Mouse (Mus musculus) adrenal gland, postnatal 4 days (tissue): ENCODE results near the gene Slc15a2. TPM values are rescaled to one million over a fixed set of nuclear protein-coding genes. Genes with fewer than 3 reads are reported as not detected.

Source experiments
- microRNA-seq: library from miRNA; unstranded; fragments of <30 nt; microRNA quantifications from one replicate; pipeline ENCODE4 v1.2.0, GENCODE M21; 2021
- total RNA-seq, 2 experiments: library from RNA; stranded (reverse); gene quantifications; 2 replicates each; pipeline ENCODE4 v1.2.3; 2021

Slc15a2 gene
- total RNA-seq, 2 experiments from 2014 or later, result 7.7 to 10.1 TPM

Small RNAs within 50 kb of the gene (microRNA-seq; reads per million reads assigned to microRNA genes)
- gene Gm22617, result not detected

Other genes with a start within 250 kb of the Slc15a2 start
- gene Casr, start 222.8 kb downstream of the Slc15a2 start, total RNA-seq, result 1 to 10 TPM in 1 of 2 experiments, under 1 TPM in 1; 0.14 to 2.9 TPM
- 1 to 10 TPM; 1.8 to 2.3 TPM for gene Cd86, start 118.9 kb downstream of the Slc15a2 start, total RNA-seq
- 1 to 10 TPM in 1 of 2 experiments, under 1 TPM in 1; 0.14 to 3.0 TPM for gene Ildr1, start 91.0 kb downstream of the Slc15a2 start, total RNA-seq
- gene Iqcb1, start 43.4 kb upstream of the Slc15a2 start, total RNA-seq, result 10 to 100 TPM; 25.9 to 30.6 TPM
- 1 to 10 TPM; 1.9 to 2.9 TPM for gene Eaf2, start 90.0 kb upstream of the Slc15a2 start, total RNA-seq
- 10 to 100 TPM; 70.1 to 75.1 TPM for gene Golgb1, start 90.2 kb upstream of the Slc15a2 start, total RNA-seq
- 10 to 100 TPM; 13.6 to 15.3 TPM for gene Hcls1, start 150.0 kb upstream of the Slc15a2 start, total RNA-seq
- 1 to 10 TPM; 1.4 to 1.9 TPM for gene Fbxo40, start 205.5 kb upstream of the Slc15a2 start, total RNA-seq
- 1 to 10 TPM; 4.3 to 6.0 TPM for gene Polq, start 226.8 kb upstream of the Slc15a2 start, total RNA-seq